Mouse (Mus musculus): ENCODE data around the gene Myof.

DNA sequence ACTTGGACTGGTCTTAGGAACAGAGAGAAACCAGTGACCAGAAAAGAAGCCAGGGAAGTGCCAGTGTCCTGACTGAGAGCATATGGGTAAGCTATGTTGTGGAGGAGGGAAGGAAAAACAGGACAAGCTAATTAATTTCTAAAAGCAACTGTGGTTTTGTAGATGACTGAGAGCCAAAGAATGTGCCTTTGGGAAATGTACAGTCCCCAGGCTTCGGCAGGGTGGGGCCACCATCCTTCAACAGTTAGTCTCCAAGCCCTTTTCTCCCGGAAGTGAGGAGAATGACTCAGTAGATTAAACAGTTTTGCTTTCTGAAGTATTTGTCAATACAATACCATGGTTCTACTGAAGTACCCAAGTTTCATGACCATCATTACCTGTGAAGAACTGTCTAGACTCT lies 5.1 kb downstream of the Myof start:
- TF ChIP-seq CTCF (IDR thresholded peaks at IDR 0.05; ENCODE audit: insufficient read depth, low read depth, low read length): no peak
- TF ChIP-seq POLR2A (IDR thresholded peaks at IDR 0.05; ENCODE audit: insufficient read depth, low read depth, low read length): no peak
